Mouse (Mus musculus) MEL (cell line): Measurements from ENCODE around the gene Anks1. TPM values are rescaled to one million over a fixed set of nuclear protein-coding genes. Genes with fewer than 3 reads are reported as not detected.

Experiments used
- DNase-seq: peaks from one replicate; pipeline ENCODE4 v3.0.0; 2011; ENCODE audit warnings: low read depth, low spot score
- H3K27ac ChIP-seq: 2 replicates; pipeline ENCODE4 v1.5.1; 2012; ENCODE audit warnings: low read depth, mild to moderate bottlenecking, control low read depth, low read length, moderate library complexity; ENCODE audit not compliant: control insufficient read depth
- H3K27me3 ChIP-seq, 2 experiments: fragments of 150-350 bp in 1 of 2; sonication (generic) in 1 of 2; 2 replicates each; pipeline ENCODE4 v1.6.1; 2012; ENCODE audit warnings: low read length in 2 of 2, mild to moderate bottlenecking in 2 of 2, improper control_type of control experiment in 1 of 2, moderate library complexity in 1 of 2; ENCODE audit not compliant: insufficient read depth in 2 of 2, control insufficient read depth in 1 of 2
- H3K36me3 ChIP-seq, 2 experiments: 2 replicates each; pipeline ENCODE4 v1.6.1; 2012 to 2014; ENCODE audit warnings: low read length in 2 of 2, improper control_type of control experiment in 1 of 2, inconsistent platforms in 1 of 2, mild to moderate bottlenecking in 1 of 2; ENCODE audit not compliant: insufficient read depth in 2 of 2, control insufficient read depth in 1 of 2
- H3K4me1 ChIP-seq, 2 experiments: fragments of 150-350 bp in 1 of 2; sonication (generic) in 1 of 2; 2 replicates each; pipeline ENCODE4 v1.6.1; 2012; ENCODE audit warnings: low read length in 2 of 2, improper control_type of control experiment in 1 of 2, mild to moderate bottlenecking in 1 of 2; ENCODE audit not compliant: insufficient read depth in 2 of 2, control insufficient read depth in 1 of 2
- H3K4me3 ChIP-seq, 2 experiments: fragments of 150-350 bp in 1 of 2; sonication (generic) in 1 of 2; 2 replicates each; pipeline ENCODE4 v1.5.1; 2012; ENCODE audit warnings: low read depth in 2 of 2, low read length in 2 of 2, mild to moderate bottlenecking in 2 of 2, moderate library complexity in 2 of 2, control low read depth in 1 of 2, improper control_type of control experiment in 1 of 2; ENCODE audit not compliant: control insufficient read depth in 1 of 2, insufficient read depth in 1 of 2
- H3K79me2 ChIP-seq: 2 replicates; pipeline ENCODE4 v1.6.1; 2012; ENCODE audit warnings: mild to moderate bottlenecking, low read length, moderate library complexity; ENCODE audit not compliant: control insufficient read depth, poor library complexity, insufficient read depth
- H3K9ac ChIP-seq: 2 replicates; pipeline ENCODE4 v1.6.1; 2012; ENCODE audit warnings: low read depth, mild to moderate bottlenecking, control low read depth, low read length, moderate library complexity; ENCODE audit not compliant: control insufficient read depth, poor library complexity, severe bottlenecking
- H3K9me3 ChIP-seq: fragments of 150-350 bp; sonication (generic); replicated peaks from 2 replicates; pipeline ENCODE4 v1.6.1; 2012; ENCODE audit warnings: mild to moderate bottlenecking, low read length, improper control_type of control experiment, moderate library complexity; ENCODE audit not compliant: insufficient read depth
- CTCF ChIP-seq, 3 experiments: IDR thresholded peaks in 2 of 3; conservative IDR thresholded peaks in 1 of 3; 2 replicates each; pipeline ENCODE4 v1.5.1; 2011 to 2012; ENCODE audit warnings: low read length in 3 of 3, low read depth in 2 of 3, mild to moderate bottlenecking in 2 of 3, improper control_type of control experiment in 1 of 3, inconsistent platforms in 1 of 3, mixed read lengths in 1 of 3, moderate library complexity in 1 of 3; ENCODE audit not compliant: control insufficient read depth in 1 of 3, insufficient read depth in 1 of 3, poor library complexity in 1 of 3, severe bottlenecking in 1 of 3
- E2F4 ChIP-seq: IDR thresholded peaks from 2 replicates; pipeline ENCODE4 v1.6.1; 2011; ENCODE audit warnings: low read depth, low read length, improper control_type of control experiment, borderline replicate concordance
- EP300 ChIP-seq, 2 experiments: IDR thresholded peaks; 2 replicates each; pipeline ENCODE4 v1.6.1; 2011; ENCODE audit warnings: improper control_type of control experiment in 2 of 2, low read length in 2 of 2, low read depth in 1 of 2, mild to moderate bottlenecking in 1 of 2
- ETS1 ChIP-seq: IDR thresholded peaks from 2 replicates; pipeline ENCODE4 v1.6.1; 2012; ENCODE audit warnings: low read depth, mild to moderate bottlenecking, inconsistent platforms, low read length, improper control_type of control experiment, moderate library complexity
- POLR2A ChIP-seq, 2 experiments: IDR thresholded peaks; 2 replicates each; pipeline ENCODE4 v1.6.1; 2011 to 2012; ENCODE audit warnings: low read length in 2 of 2, mild to moderate bottlenecking in 2 of 2, control low read depth in 1 of 2, improper control_type of control experiment in 1 of 2, low read depth in 1 of 2, moderate library complexity in 1 of 2; ENCODE audit not compliant: control insufficient read depth in 1 of 2, insufficient read depth in 1 of 2, poor library complexity in 1 of 2
- POLR2AphosphoS2 ChIP-seq: IDR thresholded peaks from 2 replicates; pipeline ENCODE4 v1.6.1; 2011; ENCODE audit warnings: low read length, improper control_type of control experiment
- RAD21 ChIP-seq: IDR thresholded peaks from 2 replicates; pipeline ENCODE4 v1.6.1; 2011; ENCODE audit warnings: mild to moderate bottlenecking, low read depth, low read length, improper control_type of control experiment
- RCOR1 ChIP-seq: IDR thresholded peaks from 2 replicates; pipeline ENCODE4 v1.6.1; 2012; ENCODE audit warnings: low read depth, mild to moderate bottlenecking, inconsistent platforms, low read length, improper control_type of control experiment
- SIN3A ChIP-seq: IDR thresholded peaks from 2 replicates; pipeline ENCODE4 v1.6.1; 2012; ENCODE audit warnings: low read length, improper control_type of control experiment, inconsistent platforms
- SMC3 ChIP-seq: IDR thresholded peaks from 2 replicates; pipeline ENCODE4 v1.6.1; 2011; ENCODE audit warnings: low read depth, low read length, improper control_type of control experiment
- TAL1 ChIP-seq: IDR thresholded peaks from 2 replicates; pipeline ENCODE4 v1.6.1; 2012; ENCODE audit warnings: mild to moderate bottlenecking, inconsistent platforms, low read length, moderate library complexity, mixed read lengths
- TCF12 ChIP-seq: IDR thresholded peaks from 2 replicates; pipeline ENCODE4 v1.6.1; 2014; ENCODE audit warnings: low read depth, mild to moderate bottlenecking, inconsistent platforms, low read length, improper control_type of control experiment, moderate library complexity
- USF1 ChIP-seq: IDR thresholded peaks from 2 replicates; pipeline ENCODE4 v1.6.1; 2014; ENCODE audit warnings: low read depth, mild to moderate bottlenecking, inconsistent platforms, low read length, improper control_type of control experiment, moderate library complexity
- USF2 ChIP-seq, 2 experiments: IDR thresholded peaks; 2 replicates each; pipeline ENCODE4 v1.6.1; 2011 to 2012; ENCODE audit warnings: improper control_type of control experiment in 2 of 2, low read length in 2 of 2, borderline replicate concordance in 1 of 2, inconsistent platforms in 1 of 2, low read depth in 1 of 2, mild to moderate bottlenecking in 1 of 2; ENCODE audit not compliant: insufficient read depth in 1 of 2
- ZC3H11A ChIP-seq: IDR thresholded peaks from 2 replicates; pipeline ENCODE4 v1.6.1; 2012; ENCODE audit warnings: low read depth, mild to moderate bottlenecking, inconsistent platforms, low read length, improper control_type of control experiment
- ZKSCAN1 ChIP-seq: IDR thresholded peaks from 2 replicates; pipeline ENCODE4 v1.6.1; 2012; ENCODE audit warnings: low read depth, mild to moderate bottlenecking, inconsistent platforms, low read length, improper control_type of control experiment, moderate library complexity
- ZMIZ1 ChIP-seq: IDR thresholded peaks from 2 replicates; pipeline ENCODE4 v1.6.1; 2012; ENCODE audit warnings: low read depth, mild to moderate bottlenecking, inconsistent platforms, low read length, improper control_type of control experiment, moderate library complexity
- polyA plus RNA-seq, 2 experiments: library from polyadenylated mRNA; stranded (reverse) in 1 of 2; unstranded in 1 of 2; fragments of >175 nt in 1 of 2; fragments of >200 nt in 1 of 2; gene quantifications; 2 replicates each; pipeline versions ENCODE4 v1.2.1 to v1.2.4; 2012; ENCODE audit warnings: low replicate concordance in 2 of 2, low read depth in 1 of 2; ENCODE audit not compliant: insufficient read length in 2 of 2, insufficient read depth in 1 of 2, missing spikeins in 1 of 2
- total RNA-seq: library from RNA; depleted of rRNA; stranded (reverse); fragments of 300-350 nt; gene quantifications from 2 replicates; pipeline ENCODE4 v1.2.3, GENCODE M21; 2012

The Anks1 gene
- total and polyA plus RNA-seq, 3 experiments = 11.9 to 15.9 TPM; not detected in 1

- no peaks in the 10 kb centered on the region for H3K36me3 ChIP-seq
- H3K4me1 ChIP-seq = no peaks in the 10 kb centered on the region
- no peak overlapping the region for H3K4me3 ChIP-seq
- no peaks in the 10 kb centered on the region for H3K27me3 ChIP-seq
- no peak overlapping the region for H3K9ac ChIP-seq
- H3K27ac ChIP-seq = no peak overlapping the region
- TF ChIP-seq SMC3 (no peak), SIN3A (no peak), POLR2A (IDR thresholded peaks at IDR 0.05; ENCODE audit: control insufficient read depth in 1 of 2, insufficient read depth in 1 of 2, low read depth in 1 of 2, low read length in 2 of 2, poor library complexity in 1 of 2) (no peak), RAD21 (no peak), ZC3H11A (no peak), E2F4 (no peak), TAL1 (no peak), ETS1 (no peak), EP300 (IDR thresholded peaks at IDR 0.05; ENCODE audit: low read depth in 1 of 2, low read length in 2 of 2) (no peak), CTCF (IDR thresholded peaks at IDR 0.05 in 2 of 3, conservative IDR thresholded peaks at IDR 0.05 in 1 of 3; ENCODE audit: control insufficient read depth in 1 of 3, insufficient read depth in 1 of 3, low read depth in 2 of 3, low read length in 3 of 3, poor library complexity in 1 of 3, severe bottlenecking in 1 of 3) (no peak), POLR2AphosphoS2 (no peak), USF1 (no peak), ZKSCAN1 (no peak), USF2 (IDR thresholded peaks at IDR 0.05; ENCODE audit: borderline replicate concordance in 1 of 2, insufficient read depth in 1 of 2, low read depth in 1 of 2, low read length in 2 of 2) (no peak), TCF12 (no peak), ZMIZ1 (no peak), RCOR1 (no peak)
- no peak for DNase-seq
- no peaks in the 10 kb centered on the region for H3K79me2 ChIP-seq
- no peaks in the 10 kb centered on the region for H3K9me3 ChIP-seq
These were observed 97.1 kb downstream of the Anks1 start for GRCm38 (mm10) chr17:28006208-28006607.

GRCm38 (mm10) chr17:28006611-28007010, 97.5 kb downstream of the Anks1 start:
- Histone ChIP-seq H3K79me2 (no peaks in the 10 kb centered on the region), H3K27ac (no peak overlapping the region), H3K4me1 (no peaks in the 10 kb centered on the region), H3K36me3 (no peaks in the 10 kb centered on the region), H3K27me3 (no peaks in the 10 kb centered on the region), H3K9me3 (no peaks in the 10 kb centered on the region), H3K9ac (no peak overlapping the region), H3K4me3 (no peak overlapping the region)
- TF ChIP-seq EP300 (IDR thresholded peaks at IDR 0.05; ENCODE audit: low read depth in 1 of 2, low read length in 2 of 2) = no peak
- no peak for DNase-seq
